Mouse (Mus musculus): ENCODE data around the gene Il1r2. TPM values are rescaled to one million over a fixed set of nuclear protein-coding genes. Genes with fewer than 3 reads are reported as not detected.

Gene Il1r2
- total RNA-seq, 2 experiments from 2014 or later: 0.14 to 0.27 TPM

- no peak for DNase-seq
- intact Hi-C loops (cut with DNase I; ENCODE audit: low total_unique reads): no loop called here
Observed at GRCm38 (mm10) chr1:40057351-40057750, 16.5 kb upstream of the Il1r2 start.

- DNase-seq: no peak
- intact Hi-C loops (cut with DNase I; ENCODE audit: low total_unique reads): no loop called here
Observed at GRCm38 (mm10) chr1:40058013-40058412, 15.9 kb upstream of the Il1r2 start.

- DNase-seq: peak; percentile 19
- intact Hi-C loops (cut with DNase I; ENCODE audit: low total_unique reads): no loop called here
Observed at GRCm38 (mm10) chr1:40059122-40059774, 14.6 kb upstream of the Il1r2 start.

GRCm38 (mm10) chr1:40061359-40061758 is 12.5 kb upstream of the Il1r2 start:
- DNase-seq: peak; percentile 20
- intact Hi-C loops (cut with DNase I; ENCODE audit: low total_unique reads): no loop called here

GRCm38 (mm10) chr1:40063409-40063808 is 10.5 kb upstream of the Il1r2 start:
- no peak for DNase-seq
- intact Hi-C loops (cut with DNase I; ENCODE audit: low total_unique reads): no loop called here

- intact Hi-C loops (cut with DNase I; ENCODE audit: low total_unique reads): no loop called here
Observed at GRCm38 (mm10) chr1:40064508-40064907, 9.4 kb upstream of the Il1r2 start.

GRCm38 (mm10) chr1:40072558-40072957 is 1.3 kb upstream of the Il1r2 start:
- intact Hi-C loops (cut with DNase I; ENCODE audit: low total_unique reads): no loop called here

More at GRCm38 (mm10) chr1:40064508-40064907, 9.4 kb upstream of the Il1r2 start:
- DNase-seq: no peak

GRCm38 (mm10) chr1:40077328-40077727 is 3.4 kb downstream of the Il1r2 start:
- intact Hi-C loops (cut with DNase I; ENCODE audit: low total_unique reads): no loop called here
- no peak for DNase-seq

More at GRCm38 (mm10) chr1:40072558-40072957, 1.3 kb upstream of the Il1r2 start:
- no peak for DNase-seq

- intact Hi-C loops (cut with DNase I; ENCODE audit: low total_unique reads): no loop called here
- no peak for DNase-seq
Observed at GRCm38 (mm10) chr1:40081041-40081440, 7.2 kb downstream of the Il1r2 start.

GRCm38 (mm10) chr1:40084386-40084785 is 10.5 kb downstream of the Il1r2 start:
- DNase-seq: no peak
- intact Hi-C loops (cut with DNase I; ENCODE audit: low total_unique reads): no loop called here

GRCm38 (mm10) chr1:40085403-40086182 is 11.7 kb downstream of the Il1r2 start:
- intact Hi-C loops (cut with DNase I; ENCODE audit: low total_unique reads): no loop called here
- peak; percentile 60 for DNase-seq

GRCm38 (mm10) chr1:40091160-40091559 is 17.3 kb downstream of the Il1r2 start:
- no peak for DNase-seq
- intact Hi-C loops (cut with DNase I; ENCODE audit: low total_unique reads): no loop called here

- DNase-seq: no peak
- intact Hi-C loops (cut with DNase I; ENCODE audit: low total_unique reads): no loop called here
Observed at GRCm38 (mm10) chr1:40092541-40092940, 18.7 kb downstream of the Il1r2 start.

GRCm38 (mm10) chr1:40094601-40095304 is 20.9 kb downstream of the Il1r2 start:
- intact Hi-C loops (cut with DNase I; ENCODE audit: low total_unique reads): no loop called here
- DNase-seq: no peak

GRCm38 (mm10) chr1:40095585-40095984 is 21.7 kb downstream of the Il1r2 start:
- DNase-seq: no peak
- intact Hi-C loops (cut with DNase I; ENCODE audit: low total_unique reads): no loop called here

GRCm38 (mm10) chr1:40106306-40106705 is 32.4 kb downstream of the Il1r2 start:
- intact Hi-C loops (cut with DNase I; ENCODE audit: low total_unique reads): no loop called here

GRCm38 (mm10) chr1:40106719-40107118 is 32.8 kb downstream of the Il1r2 start:
- DNase-seq: peak; percentile 15
- intact Hi-C loops (cut with DNase I; ENCODE audit: low total_unique reads): no loop called here

More at GRCm38 (mm10) chr1:40106306-40106705, 32.4 kb downstream of the Il1r2 start:
- no peak for DNase-seq

GRCm38 (mm10) chr1:40107971-40108749 is 34.3 kb downstream of the Il1r2 start:
- DNase-seq: peak; percentile 25

GRCm38 (mm10) chr1:40109736-40110135 is 35.9 kb downstream of the Il1r2 start:
- intact Hi-C loops (cut with DNase I; ENCODE audit: low total_unique reads): loop anchor here (10.0 kb wide), 2 partner anchors 435 to 545 kb away; no protein-coding TSS in a partner anchor
- no peak for DNase-seq

More at GRCm38 (mm10) chr1:40107971-40108749, 34.3 kb downstream of the Il1r2 start:
- intact Hi-C loops (cut with DNase I; ENCODE audit: low total_unique reads): no loop called here
